Mouse (Mus musculus) retina, adult 2 months (tissue): ENCODE results near the gene Rfx7.
"Not testable (repeated sequence)": the region's sequence is repeated elsewhere in the genome, so short reads cannot be mapped to it uniquely, and the experiment has no call there.

Source experiments
- DNase-seq: peaks from one replicate; pipeline ENCODE4 v3.0.0-alpha.2; 2012; ENCODE audit warnings: low read depth, low spot score

Rfx7 gene

DNA sequence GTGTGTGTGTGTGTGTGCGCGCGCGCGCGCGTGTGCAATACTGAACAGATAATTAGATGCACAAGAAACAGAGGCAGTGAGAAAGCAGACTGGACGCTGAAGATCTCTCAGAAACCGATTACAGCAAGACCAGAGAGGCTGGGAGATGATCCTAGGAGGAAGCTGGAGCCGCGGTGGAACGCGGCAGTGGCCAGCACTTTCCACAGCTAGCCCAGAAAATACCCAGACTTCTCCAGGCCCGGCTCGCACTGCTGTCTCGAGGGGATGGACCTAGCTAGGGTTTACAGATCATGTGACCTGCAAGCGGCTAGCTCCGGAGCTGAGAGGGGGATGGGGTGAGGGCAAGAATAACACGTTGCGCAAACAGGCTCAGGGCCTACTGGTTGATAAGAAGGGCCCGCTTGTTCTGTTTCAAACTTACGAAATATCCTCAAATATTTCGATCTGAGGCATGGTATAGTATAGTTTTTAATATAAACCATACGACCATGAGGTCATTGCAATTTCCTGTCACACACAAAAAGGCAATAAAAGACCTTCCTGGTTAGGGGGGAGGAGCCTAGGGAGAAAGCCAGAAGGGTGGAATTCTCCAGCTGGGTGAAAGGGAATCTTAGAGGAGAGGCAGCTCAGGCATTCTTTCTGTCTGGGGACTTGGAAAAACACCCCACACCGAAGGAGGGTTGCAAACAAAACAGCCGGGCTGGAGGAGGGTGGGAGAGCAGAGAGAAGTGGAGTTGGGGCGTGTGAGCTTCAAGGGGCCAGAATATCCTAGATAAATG, 108.0 kb downstream of the Rfx7 start:
- peak; percentile 78 for DNase-seq

- DNase-seq, result no peak
These were observed 108.6 kb downstream of the Rfx7 start for GRCm38 (mm10) chr9:72640642-72641041.

DNA sequence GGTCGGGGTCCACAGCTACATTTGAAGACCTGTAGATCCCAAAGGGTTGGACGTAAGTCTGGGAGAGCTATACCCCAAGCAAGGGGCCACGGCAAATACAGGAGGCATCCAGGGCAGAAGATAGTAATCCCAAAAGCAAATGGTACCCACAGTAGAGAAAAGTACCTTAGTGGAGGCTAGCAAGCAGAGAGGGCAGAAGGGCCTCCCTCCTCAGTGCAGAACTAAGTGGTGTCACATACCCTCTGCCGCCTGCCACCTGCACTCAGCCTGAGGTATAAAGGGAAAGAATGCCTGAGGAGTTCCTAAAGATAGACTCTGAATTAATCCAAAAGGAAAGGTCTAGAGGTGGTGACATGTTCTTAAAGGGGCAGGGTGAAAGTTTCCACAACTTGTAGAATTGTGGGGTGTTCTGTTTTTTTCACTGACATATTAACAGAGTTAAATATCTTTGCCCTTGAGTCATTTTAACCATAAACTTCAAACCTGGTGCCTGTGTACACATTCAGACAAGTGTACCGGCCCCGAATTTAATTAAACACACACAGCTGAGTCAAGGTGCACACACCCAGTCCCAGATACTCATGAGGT, 109.1 kb downstream of the Rfx7 start:
- no peak for DNase-seq

- not testable (repeated sequence) for DNase-seq
These were observed 110.9 kb downstream of the Rfx7 start for GRCm38 (mm10) chr9:72642756-72643447.

DNA sequence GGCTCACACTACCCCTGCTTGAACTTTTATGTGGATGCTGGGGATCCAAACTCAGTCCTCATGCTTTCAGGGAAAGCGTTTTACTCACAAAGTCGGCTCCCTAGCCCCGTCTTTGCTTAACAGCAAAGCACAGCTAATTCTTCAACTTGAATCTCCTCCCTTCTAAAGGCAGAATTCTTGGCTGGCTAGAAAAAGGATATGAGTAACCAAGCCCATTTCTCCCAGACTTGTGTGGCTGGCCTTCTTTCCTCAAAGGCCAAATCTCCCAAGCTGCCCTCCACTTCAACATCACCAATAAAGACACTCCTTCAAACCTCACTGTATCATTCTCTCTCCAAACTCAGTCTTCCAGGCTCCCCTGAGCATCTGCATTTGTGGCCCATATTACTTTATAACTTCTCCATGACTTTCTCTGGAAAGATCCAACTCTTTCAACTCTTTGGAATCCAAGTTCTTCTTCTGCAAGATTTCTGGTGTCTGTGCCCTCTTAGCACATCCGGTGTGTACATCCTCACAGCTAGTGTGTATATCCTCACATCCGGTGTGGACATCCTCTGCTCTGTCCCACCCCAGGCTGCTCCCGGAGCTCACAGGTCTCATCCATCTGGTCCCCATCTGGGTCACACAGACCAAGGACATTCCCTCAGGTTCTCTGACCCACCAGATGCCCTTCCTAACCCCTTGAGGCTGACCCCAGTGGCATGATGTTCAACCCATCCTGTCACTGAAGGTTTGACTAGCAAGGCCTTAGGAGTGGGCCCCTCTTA, 111.8 kb downstream of the Rfx7 start:
- DNase-seq, result no peak

GRCm38 (mm10) chr9:72644418-72645110, 112.5 kb downstream of the Rfx7 start:
- DNase-seq, result no peak

DNA sequence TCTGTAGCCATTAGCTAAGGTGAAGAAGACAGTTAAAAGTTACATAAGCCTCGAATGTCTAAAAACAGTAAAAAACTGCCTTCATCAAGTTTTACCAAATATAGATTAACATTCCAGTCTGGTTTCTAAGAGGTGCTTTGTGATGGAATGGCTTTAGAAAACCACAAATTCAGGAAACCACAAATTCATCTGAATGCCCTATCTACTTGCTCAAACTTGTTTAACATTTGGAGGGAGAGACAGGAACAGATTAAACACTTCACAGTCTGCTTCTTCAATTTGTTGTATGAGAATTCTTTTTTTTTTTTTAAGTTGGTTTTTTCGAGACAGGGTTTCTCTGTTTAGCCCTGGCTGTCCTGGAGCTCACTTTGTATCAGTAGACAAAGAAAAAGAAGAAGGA, 117.7 kb downstream of the Rfx7 start:
- DNase-seq, result no peak

- no peak for DNase-seq
These were observed 120.9 kb downstream of the Rfx7 start for GRCm38 (mm10) chr9:72652961-72653360.

GRCm38 (mm10) chr9:72653533-72653932, 121.5 kb downstream of the Rfx7 start:
- DNase-seq, result no peak

GRCm38 (mm10) chr9:72654593-72655242, 122.7 kb downstream of the Rfx7 start:
- DNase-seq, result no peak

DNA sequence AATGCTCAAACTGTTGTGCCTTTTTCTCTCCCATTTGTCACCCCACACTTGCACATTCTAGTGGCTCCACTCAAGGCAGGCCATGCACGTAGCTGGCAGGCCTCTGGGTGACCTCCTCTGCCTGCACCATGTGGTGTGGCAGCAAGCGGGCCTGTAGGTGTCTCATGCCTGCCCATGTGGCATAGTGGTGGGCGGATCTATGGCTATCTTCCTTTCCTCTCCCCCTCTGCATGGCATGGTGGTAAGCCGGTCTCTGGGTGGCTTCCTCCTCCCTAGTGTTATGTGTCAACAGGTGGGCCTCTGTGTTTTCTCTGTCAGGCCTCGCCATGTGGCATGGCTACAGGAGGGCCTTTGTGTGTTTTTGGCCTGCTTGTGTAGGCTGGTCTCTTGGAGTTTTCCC, 123.6 kb downstream of the Rfx7 start:
- no peak for DNase-seq

GRCm38 (mm10) chr9:72656491-72656890, 124.5 kb downstream of the Rfx7 start:
- DNase-seq, result no peak

GRCm38 (mm10) chr9:72656940-72657339, 124.9 kb downstream of the Rfx7 start:
- no peak for DNase-seq

GRCm38 (mm10) chr9:72657694-72658093, 125.7 kb downstream of the Rfx7 start:
- DNase-seq, result no peak

DNA sequence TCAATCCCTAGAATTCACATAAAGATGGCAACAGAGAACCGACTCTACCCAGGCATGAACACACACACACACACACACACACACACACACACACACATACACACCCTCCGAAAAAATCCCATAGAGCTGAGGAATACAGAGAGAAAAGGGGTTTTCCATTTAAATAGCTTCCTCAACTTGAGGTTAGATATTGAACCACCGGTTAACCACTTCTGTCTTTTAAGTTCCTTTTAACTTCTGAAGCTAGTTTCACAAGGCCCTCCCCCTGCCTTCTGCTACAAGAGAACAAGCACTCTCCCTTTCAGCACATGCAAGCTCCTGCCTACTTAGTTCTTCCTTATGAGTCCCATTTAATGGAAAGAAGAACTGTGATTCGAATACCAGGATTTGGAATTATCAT, 128.1 kb downstream of the Rfx7 start:
- DNase-seq, result no peak

GRCm38 (mm10) chr9:72660911-72661310, 128.9 kb downstream of the Rfx7 start:
- DNase-seq, result no peak

- DNase-seq, result no peak
These were observed 129.5 kb downstream of the Rfx7 start for GRCm38 (mm10) chr9:72661561-72661894.

- DNase-seq, result peak; percentile 73
These were observed 130.0 kb downstream of the Rfx7 start, which contains the start of gene Nedd4 for GRCm38 (mm10) chr9:72661895-72662661. Gene Nedd4, plus strand, starts transcription at chr9:72662346.

- DNase-seq, result no peak
These were observed 130.9 kb downstream of the Rfx7 start for GRCm38 (mm10) chr9:72662691-72663533.
